Mouse (Mus musculus) c-Kit-negative CD71-positive TER-119-positive erythroid progenitor cells, embryonic 14.5 days (primary cell): ENCODE measurements around the gene Psg23.
"Not testable (repeated sequence)": the region's sequence is repeated elsewhere in the genome, so short reads cannot be mapped to it uniquely, and the experiment has no call there.

Source experiments
- DNase-seq: peaks from one replicate; pipeline ENCODE4 v3.0.0-alpha.2; 2013; ENCODE audit warnings: low read depth, low spot score

The Psg23 gene

GRCm38 (mm10) chr7:18616401-18616800 is at the start of gene Psg23:
TSS of gene Psg23 (minus strand) at chr7:18616501.
- DNase-seq, result not testable (repeated sequence)

- DNase-seq, result not testable (repeated sequence)
These were observed 40.3 kb upstream of the Psg23 start, which contains the start of gene Psg21 for GRCm38 (mm10) chr7:18656625-18657024. TSS of gene Psg21 (minus strand) at chr7:18656725.

- DNase-seq, result not testable (repeated sequence)
These were observed 10.6 kb upstream of the Psg23 start for GRCm38 (mm10) chr7:18626921-18627320.

- DNase-seq, result no peak
These were observed 49.1 kb downstream of the Psg23 start, which contains the start of gene Psg27 for GRCm38 (mm10) chr7:18567205-18567604. TSS of gene Psg27 (minus strand) at chr7:18567305.

GRCm38 (mm10) chr7:18559850-18560249 is 56.5 kb downstream of the Psg23 start:
- DNase-seq, result no peak
